Mouse (Mus musculus): Measurements from ENCODE around the gene Kctd21. TPM values are rescaled to one million over a fixed set of nuclear protein-coding genes. Genes with fewer than 3 reads are reported as not detected.
A peak's percentile ranks its signal among the peaks of the same experiment; 100 is the strongest.

Gene Kctd21
- total RNA-seq, 2 experiments from 2014 or later = 1.9 to 2.3 TPM

DNA sequence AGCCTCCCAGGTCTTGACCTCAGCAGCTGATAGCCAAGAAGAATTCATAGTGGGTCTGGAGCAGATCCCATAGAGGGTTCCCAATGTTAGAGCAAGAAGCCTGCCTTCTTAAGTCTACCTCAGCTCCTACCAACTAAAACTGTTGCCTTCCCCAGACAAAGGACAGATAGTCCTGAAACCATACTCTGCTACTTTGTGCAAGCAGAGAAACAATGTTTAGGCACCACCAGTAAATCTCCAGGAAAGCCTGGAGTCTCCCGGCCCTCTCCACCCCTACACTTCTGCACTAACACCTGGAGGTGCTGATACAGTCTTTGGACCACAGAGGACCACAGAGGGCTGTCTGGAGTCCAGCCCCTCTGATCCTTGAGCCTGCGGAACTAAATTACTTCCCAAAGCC, 12.5 kb downstream of the Kctd21 start:
- no peak for DNase-seq
- intact Hi-C loops (cut with DNase I; ENCODE audit: low total_unique reads) = no loop called here

GRCm38 (mm10) chr7:97345229-97345871, 13.2 kb downstream of the Kctd21 start:
- intact Hi-C loops (cut with DNase I; ENCODE audit: low total_unique reads) = no loop called here
- peak; percentile 60 for DNase-seq

GRCm38 (mm10) chr7:97346111-97346821, 14.1 kb downstream of the Kctd21 start:
- intact Hi-C loops (cut with DNase I; ENCODE audit: low total_unique reads) = no loop called here
- DNase-seq = no peak

DNA sequence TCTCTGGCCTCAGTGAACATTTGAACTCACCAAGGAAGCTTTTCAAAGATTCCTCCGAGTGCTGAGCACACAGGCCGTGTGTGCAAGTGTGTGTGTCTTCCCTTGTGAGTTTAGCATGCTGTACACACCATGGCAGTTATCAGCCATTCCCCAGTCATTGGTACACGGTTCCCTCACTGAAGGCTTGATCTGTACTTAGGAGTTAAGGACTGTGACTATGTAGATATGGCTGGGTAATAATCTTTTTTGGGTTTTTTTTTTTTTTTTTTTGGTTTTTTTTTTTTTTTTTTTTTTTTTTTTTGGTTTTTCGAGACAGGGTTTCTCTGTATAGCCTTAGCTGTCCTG, 14.7 kb downstream of the Kctd21 start:
- no peak for DNase-seq
- intact Hi-C loops (cut with DNase I; ENCODE audit: low total_unique reads) = no loop called here

DNA sequence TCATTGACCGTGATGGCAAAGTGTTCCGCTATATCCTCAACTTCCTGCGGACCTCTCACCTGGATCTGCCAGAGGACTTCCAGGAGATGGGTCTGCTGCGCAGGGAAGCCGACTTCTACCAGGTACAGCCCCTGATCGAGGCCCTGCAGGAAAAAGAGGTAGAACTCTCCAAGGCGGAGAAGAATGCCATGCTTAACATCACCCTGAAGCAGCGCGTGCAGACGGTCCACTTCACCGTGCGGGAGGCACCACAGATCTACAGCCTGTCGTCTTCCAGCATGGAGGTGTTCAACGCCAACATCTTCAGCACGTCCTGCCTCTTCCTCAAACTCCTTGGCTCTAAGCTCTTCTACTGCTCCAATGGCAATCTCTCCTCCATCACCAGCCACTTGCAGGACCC, 15.3 kb downstream of the Kctd21 start:
- DNase-seq = no peak
- intact Hi-C loops (cut with DNase I; ENCODE audit: low total_unique reads) = no loop called here

DNA sequence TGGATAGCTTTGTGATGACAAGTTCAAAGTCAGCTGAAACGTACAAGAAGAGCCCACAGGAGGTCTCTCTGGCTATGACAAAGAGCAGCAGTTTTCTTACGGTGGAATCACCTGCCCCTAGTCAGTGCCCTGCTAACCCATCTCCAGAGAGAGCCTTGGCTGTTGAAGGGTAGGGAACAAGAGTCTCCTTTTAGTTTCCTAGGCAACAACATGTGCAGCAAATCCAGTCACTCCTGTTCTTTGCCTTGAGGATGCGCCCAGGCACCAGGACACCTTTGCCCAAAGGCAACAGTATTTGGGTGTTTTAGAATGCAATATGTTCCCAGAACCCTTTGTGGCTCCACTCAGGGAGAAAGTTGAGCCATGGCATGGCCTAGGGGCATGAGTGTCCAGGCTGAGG, 16.2 kb downstream of the Kctd21 start:
- intact Hi-C loops (cut with DNase I; ENCODE audit: low total_unique reads) = no loop called here

GRCm38 (mm10) chr7:97348836-97349235, 16.7 kb downstream of the Kctd21 start:
- intact Hi-C loops (cut with DNase I; ENCODE audit: low total_unique reads) = no loop called here
- no peak for DNase-seq

More for the DNA sequence above, 16.2 kb downstream of the Kctd21 start:
- no peak for DNase-seq

GRCm38 (mm10) chr7:97349438-97349837, 17.3 kb downstream of the Kctd21 start:
- intact Hi-C loops (cut with DNase I; ENCODE audit: low total_unique reads) = no loop called here
- no peak for DNase-seq

GRCm38 (mm10) chr7:97350891-97351290, 18.8 kb downstream of the Kctd21 start:
- intact Hi-C loops (cut with DNase I; ENCODE audit: low total_unique reads) = no loop called here
- no peak for DNase-seq

DNA sequence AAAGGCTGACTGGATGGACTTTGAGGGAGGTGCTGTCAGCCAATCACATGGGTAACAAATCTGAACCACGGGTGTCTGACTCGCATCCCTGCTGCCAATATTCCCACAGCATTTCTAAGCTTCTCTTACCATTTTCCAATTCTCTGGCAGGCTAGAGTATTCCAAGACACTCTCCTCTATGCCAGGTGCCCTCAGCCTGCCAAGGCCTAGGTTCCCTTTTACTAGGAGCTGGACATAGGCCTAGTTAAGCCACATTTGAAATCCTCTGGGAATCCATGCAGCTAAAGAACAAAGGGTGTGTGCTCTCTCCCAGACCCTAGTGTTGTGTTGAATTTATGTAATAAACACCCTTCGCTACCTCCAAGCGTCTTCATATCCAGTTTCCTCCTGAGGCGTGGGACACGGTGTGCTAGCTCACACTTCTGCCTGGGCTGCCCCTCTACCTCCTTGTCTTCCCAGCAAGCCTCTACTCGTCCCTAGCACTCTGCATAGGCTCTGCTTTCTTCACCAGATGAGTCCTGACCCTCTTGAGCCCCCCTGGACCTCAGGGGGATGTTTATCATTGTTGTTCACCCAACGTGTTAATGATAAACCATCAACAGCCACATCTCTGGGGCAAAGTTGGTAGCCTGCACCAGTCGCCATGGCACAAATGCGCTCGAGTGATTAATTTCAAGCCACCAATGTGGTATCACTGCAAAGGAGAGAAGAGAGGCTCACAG, 19.8 kb downstream of the Kctd21 start:
- DNase-seq = no peak
- intact Hi-C loops (cut with DNase I; ENCODE audit: low total_unique reads) = no loop called here

GRCm38 (mm10) chr7:97353356-97353755, 21.2 kb downstream of the Kctd21 start:
- DNase-seq = no peak
- intact Hi-C loops (cut with DNase I; ENCODE audit: low total_unique reads) = no loop called here

DNA sequence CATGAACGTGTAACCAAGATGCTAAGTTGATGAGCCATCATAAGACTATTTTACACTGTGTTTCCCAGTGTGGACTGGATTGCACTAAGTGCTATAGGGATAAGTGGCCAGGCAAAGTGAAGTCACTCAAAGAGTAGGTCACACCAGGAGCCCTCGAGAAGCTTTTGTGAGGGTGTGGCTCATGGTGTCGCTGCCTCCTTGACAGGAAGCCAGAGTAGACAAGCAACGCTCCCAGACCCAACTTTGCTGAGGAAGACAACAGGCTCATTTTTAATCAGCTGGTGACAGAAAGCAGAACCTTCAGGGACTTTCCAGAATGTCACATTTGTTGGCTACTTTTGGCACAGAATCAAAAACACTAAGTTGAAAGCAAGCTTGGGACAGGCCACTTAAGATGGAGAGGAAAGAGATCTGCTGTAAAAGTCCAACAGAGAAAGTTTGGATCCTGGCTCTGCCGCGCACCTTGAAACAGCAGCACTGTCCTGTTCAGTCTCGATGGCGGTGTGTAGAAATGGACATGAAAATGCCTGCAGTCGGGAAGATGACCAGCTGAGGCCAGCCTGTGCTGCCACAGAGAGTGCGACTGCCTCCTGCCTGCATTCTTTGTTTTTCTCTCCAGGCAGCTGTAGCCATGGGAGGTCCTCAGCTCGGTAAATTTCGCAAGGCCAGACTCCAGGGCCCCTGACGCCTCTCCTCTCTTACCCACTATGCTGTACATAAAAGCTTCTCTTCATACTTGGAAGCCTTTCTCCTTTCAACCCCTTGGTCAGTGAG, 23.1 kb downstream of the Kctd21 start:
- DNase-seq = no peak
- intact Hi-C loops (cut with DNase I; ENCODE audit: low total_unique reads) = no loop called here

- intact Hi-C loops (cut with DNase I; ENCODE audit: low total_unique reads) = no loop called here
- DNase-seq = no peak
These were observed 24.1 kb downstream of the Kctd21 start for GRCm38 (mm10) chr7:97356253-97356652.

DNA sequence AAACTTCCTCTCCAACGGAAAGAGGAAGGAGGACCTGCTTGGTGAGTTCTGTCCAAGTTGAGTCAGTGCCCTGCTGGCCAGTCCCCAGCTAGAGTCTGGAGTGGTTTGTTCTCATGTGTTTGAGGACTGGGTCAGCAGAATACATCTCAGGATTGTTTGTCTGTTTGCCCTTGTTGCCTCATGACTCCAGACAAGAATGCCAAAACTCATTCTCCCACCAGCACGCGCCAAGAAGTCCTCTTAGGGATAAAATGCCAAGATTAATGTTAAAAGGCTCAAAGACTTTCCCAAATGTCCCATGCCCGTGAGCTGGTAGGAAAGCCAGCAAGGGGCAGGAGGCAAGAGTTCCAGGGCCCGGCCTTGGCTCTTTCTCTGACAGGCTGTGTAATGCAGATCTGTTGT, 24.7 kb downstream of the Kctd21 start:
- intact Hi-C loops (cut with DNase I; ENCODE audit: low total_unique reads) = no loop called here
- DNase-seq = peak; percentile 70

DNA sequence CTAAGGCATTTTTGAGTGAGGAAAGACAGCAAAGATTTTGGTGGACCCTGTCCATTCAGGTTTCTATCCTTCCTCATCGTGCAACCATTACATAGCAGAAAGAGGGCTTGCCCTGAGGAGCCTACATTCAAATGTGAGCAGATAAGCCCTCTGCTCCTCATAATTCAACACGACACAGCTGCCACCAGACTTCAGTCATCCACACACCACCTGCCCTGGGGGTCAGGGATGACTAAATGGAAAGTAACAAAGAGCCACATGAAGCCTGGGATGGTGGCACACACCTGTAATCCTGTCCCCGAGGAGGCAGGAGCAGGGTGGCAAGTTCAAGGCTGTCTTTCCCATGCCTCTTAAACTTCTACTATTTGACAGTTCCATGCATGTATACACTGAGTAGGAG, 25.7 kb downstream of the Kctd21 start:
- DNase-seq = no peak
- intact Hi-C loops (cut with DNase I; ENCODE audit: low total_unique reads) = no loop called here

DNA sequence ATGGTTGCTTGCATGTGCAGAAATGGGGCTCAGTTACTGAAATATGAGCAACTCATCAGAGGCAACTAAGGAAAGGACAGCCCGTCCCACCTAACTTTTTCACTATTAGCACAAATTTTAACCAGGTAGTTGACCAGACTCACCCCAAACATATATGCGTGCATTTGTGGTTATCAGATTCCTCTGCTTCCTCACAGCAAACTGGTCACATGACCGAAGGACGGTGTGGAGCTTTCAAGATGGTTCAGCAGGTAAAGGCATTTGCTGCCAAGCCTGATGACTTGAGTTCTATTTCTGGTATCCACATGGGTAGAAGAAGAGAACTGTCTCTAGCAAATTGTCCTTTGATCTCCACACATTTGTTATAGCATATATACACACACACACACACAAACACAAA, 26.2 kb downstream of the Kctd21 start:
- intact Hi-C loops (cut with DNase I; ENCODE audit: low total_unique reads) = no loop called here
- no peak for DNase-seq

DNA sequence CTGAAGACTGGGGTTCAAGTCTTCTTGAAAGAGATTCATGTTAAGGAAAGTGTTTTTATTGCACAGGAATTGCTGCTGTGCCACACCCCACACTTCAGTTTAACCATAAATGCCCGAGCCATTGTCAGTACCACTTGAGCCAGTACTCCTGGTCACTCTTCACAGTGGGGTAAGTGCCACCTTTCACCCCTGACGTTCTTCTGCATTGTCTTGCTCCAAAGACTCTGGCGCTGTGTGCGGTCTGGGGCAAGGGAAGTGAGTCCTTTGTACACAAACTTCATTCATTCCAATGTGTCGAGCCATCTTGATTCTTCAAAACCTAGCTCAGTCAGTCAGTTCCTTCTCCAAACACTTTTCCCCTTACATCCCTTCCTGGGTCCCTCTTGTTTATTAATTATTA, 28.0 kb downstream of the Kctd21 start:
- intact Hi-C loops (cut with DNase I; ENCODE audit: low total_unique reads) = no loop called here

DNA sequence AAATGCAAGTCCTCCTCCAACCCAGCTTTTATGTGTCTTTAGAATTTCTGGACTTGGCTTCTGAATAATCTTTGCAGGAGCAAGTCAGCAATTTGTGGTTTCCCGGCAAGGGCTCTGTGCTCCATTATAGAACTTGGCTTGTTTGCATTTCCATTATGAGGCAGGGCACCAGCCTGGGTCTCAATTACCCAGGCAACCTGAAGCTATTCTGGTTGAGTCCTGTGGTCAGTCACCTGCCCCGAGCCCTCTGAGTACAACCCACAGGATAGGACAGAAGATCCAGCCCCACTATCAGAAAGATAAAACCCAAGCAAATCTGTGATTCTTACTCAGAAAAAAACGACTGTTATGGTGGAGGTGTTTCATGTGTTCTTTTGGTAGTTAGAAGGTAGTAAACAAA, 28.8 kb downstream of the Kctd21 start:
- intact Hi-C loops (cut with DNase I; ENCODE audit: low total_unique reads) = no loop called here

More for the DNA sequence above, 28.0 kb downstream of the Kctd21 start:
- DNase-seq = no peak

DNA sequence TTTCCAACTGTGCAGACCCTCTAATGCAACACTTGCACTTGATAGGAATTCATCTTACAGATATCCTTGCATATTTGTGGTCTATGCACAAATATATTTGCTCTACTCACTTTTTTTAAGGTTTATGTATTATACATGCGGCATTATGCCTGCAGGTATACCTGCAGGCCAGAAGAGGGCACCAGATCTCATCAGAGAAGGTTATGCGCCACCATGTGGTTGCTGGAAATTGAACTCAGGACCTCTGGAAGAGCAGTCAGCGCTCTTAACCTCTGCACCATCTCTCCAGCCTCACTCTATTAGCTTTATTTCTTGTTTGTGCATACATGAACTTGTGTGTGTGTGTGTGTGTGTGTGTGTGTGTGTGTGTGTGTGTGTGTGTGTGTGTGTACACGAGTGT, 29.3 kb downstream of the Kctd21 start:
- DNase-seq = no peak
- intact Hi-C loops (cut with DNase I; ENCODE audit: low total_unique reads) = no loop called here

More for the DNA sequence above, 28.8 kb downstream of the Kctd21 start:
- DNase-seq = no peak

DNA sequence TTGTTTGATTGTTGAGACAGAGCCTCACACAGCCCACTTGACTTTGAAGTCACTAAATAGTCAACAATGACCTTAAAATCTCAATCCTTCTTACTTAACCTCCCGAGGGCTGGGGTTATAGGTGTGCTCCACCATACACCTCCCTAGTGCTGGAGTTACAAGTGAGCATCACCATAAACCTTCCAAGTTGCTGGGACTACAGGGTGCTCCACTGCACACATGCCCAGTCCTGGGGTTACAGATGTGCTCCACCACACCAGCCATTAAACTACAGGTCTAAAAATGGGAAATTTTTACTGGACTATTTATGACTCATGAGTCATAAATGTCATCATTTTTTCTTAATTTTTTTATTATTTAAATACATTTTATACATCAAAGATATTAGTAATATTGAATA, 33.8 kb downstream of the Kctd21 start:
- intact Hi-C loops (cut with DNase I; ENCODE audit: low total_unique reads) = no loop called here
- no peak for DNase-seq

Data from gastrocnemius, postnatal 14 days (tissue).